Mouse (Mus musculus) midbrain, embryonic 14.5 days (tissue): ENCODE measurements at regions not wholly inside any gene's neighbourhood (a gene's known extent, or its start where the extent isn't known, plus 50 kb on each side); places are given as distances from the start of the nearest gene placed in this dataset.
"Not testable (repeated sequence)": the region's sequence is repeated elsewhere in the genome, so short reads cannot be mapped to it uniquely, and the experiment has no call there.

Experiments used
- ATAC-seq: fragments of 200-750 bp; cut with Nextera tagmentation; 2 replicates; pipeline ENCODE4 v1.8.0; 2017; ENCODE audit warnings: moderate number of reproducible peaks, moderate library complexity; ENCODE audit not compliant: low FRiP score, low TSS enrichment
- DNase-seq: peaks from one replicate; pipeline ENCODE4 v3.0.0-alpha.2; 2015
- H3K27ac ChIP-seq: fragments of 300-500 bp; sonication (generic); replicated peaks from 2 replicates; pipeline ENCODE4 v1.5.1; 2014; ENCODE audit warnings: mild to moderate bottlenecking, low read depth, low read length, moderate library complexity
- H3K27me3 ChIP-seq: fragments of 300-500 bp; sonication (generic); 2 replicates; pipeline ENCODE4 v1.6.1; 2014; ENCODE audit warnings: low read length, control low read depth, mixed read lengths; ENCODE audit not compliant: control insufficient read depth, insufficient read depth
- H3K36me3 ChIP-seq: fragments of 300-500 bp; sonication (generic); 2 replicates; pipeline ENCODE4 v1.6.1; 2014; ENCODE audit warnings: low read length, control low read depth; ENCODE audit not compliant: control insufficient read depth, insufficient read depth
- H3K4me1 ChIP-seq: fragments of 300-500 bp; sonication (generic); 2 replicates; pipeline ENCODE4 v1.6.1; 2014; ENCODE audit warnings: mild to moderate bottlenecking, antibody characterized with exemption, low read length, control low read depth; ENCODE audit not compliant: control insufficient read depth, insufficient read depth
- H3K4me2 ChIP-seq: fragments of 300-500 bp; sonication (generic); 2 replicates; pipeline ENCODE4 v1.6.1; 2014; ENCODE audit warnings: mild to moderate bottlenecking, low read length, moderate library complexity
- H3K4me3 ChIP-seq: fragments of 300-500 bp; sonication (generic); replicated peaks from 2 replicates; pipeline ENCODE4 v1.5.1; 2014; ENCODE audit warnings: low read depth, low read length
- H3K9ac ChIP-seq: fragments of 300-500 bp; sonication (generic); replicated peaks from 2 replicates; pipeline ENCODE4 v1.6.1; 2014; ENCODE audit warnings: mild to moderate bottlenecking, low read length, moderate library complexity
- H3K9me3 ChIP-seq: fragments of 300-500 bp; sonication (generic); 2 replicates; pipeline ENCODE4 v1.6.1; 2016; ENCODE audit warnings: low read length, control low read depth, mixed read lengths; ENCODE audit not compliant: control insufficient read depth
- WGBS: fragments of 180-500 bp; shearing (Covaris S2); extraction: QIAGEN DNeasy Blood & Tissue Kit; methylation state at CpG from one replicate; pipeline ENCODE4 v1.1.7; 2014; 5-methylcytosine and 5-hydroxymethylcytosine counted together

DNA sequence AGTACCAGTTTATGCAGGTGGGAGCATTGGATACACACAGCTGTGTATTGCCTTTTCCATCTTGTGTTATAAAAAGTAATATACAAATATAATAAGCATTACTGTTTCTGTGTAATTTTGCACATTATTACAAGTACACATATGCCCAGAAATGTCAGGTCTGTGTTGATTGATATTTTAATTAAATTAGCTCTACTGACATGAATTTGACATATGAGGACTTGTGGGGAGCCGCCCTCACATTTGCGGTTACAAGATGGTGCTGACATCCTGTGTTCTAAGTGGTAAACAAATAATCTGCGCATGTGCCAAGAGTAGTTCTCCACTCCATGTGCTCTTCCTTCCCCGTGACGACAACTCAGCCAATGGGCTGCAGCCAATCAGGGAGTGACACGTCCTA lies 362.1 kb downstream of the Rprm start:
- Histone ChIP-seq H3K27me3 (no peaks in the 10 kb centered on the region), H3K9ac (no peak overlapping the region), H3K4me2 (no peak overlapping the region), H3K4me1 (no peaks in the 10 kb centered on the region), H3K4me3 (no peak overlapping the region), H3K36me3 (no peaks in the 10 kb centered on the region), H3K9me3 (no peaks in the 10 kb centered on the region), H3K27ac (no peak overlapping the region)
- 92% methylated on average over 6 of the region's 6 CpGs for WGBS
- ATAC-seq (no peak), DNase-seq (no peak)

DNA sequence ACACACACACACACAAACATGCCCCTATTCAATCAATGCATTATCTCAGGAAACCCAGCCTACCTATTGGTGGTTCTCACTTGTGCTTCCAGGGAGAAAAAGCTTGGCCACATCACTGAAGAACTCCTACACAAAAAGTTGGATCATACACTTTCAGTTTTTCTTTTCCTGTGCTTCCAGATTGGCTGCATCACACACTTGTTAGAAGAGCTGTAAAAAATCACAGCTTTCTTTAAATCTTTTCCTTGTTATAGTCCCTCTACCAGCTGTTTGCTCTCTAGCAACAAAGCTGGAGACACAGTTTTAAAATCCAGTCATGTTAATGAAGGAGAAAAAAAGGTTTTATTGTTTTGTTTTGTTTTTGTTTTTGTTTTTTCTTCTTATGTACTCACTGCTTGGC lies 356.7 kb downstream of the Rprm start:
- Histone ChIP-seq H3K9ac (no peak overlapping the region), H3K4me2 (no peak overlapping the region), H3K36me3 (no peaks in the 10 kb centered on the region), H3K27ac (no peak overlapping the region), H3K27me3 (no peaks in the 10 kb centered on the region), H3K4me3 (no peak overlapping the region), H3K4me1 (no peaks in the 10 kb centered on the region), H3K9me3 (no peaks in the 10 kb centered on the region)
- ATAC-seq (no peak), DNase-seq (no peak)

DNA sequence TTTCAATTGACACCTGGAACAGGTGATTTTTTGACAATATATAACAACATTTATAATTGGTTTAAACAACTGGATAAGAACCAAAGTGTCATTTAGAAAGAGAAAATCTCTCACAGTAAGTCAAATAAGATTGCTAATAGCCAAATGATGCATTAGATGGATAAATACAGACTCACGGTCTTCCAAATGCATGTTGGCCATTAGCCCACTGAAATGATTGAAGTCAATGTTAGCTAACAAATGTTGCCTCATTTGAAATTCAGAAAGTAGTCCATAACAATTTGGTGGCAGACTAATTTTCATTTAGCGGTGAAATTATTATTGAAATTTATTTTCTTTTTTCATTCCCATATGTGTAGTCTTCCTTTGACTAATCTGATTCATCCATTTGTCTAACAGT lies 354.9 kb downstream of the Rprm start:
- Histone ChIP-seq H3K36me3 (no peaks in the 10 kb centered on the region), H3K27me3 (no peaks in the 10 kb centered on the region), H3K4me1 (no peaks in the 10 kb centered on the region), H3K9ac (no peak overlapping the region), H3K27ac (no peak overlapping the region), H3K4me3 (no peak overlapping the region), H3K4me2 (no peak overlapping the region), H3K9me3 (no peaks in the 10 kb centered on the region)
- 94% methylated on average over 2 of the region's 2 CpGs for WGBS
- DNase-seq (no peak), ATAC-seq (no peak)

DNA sequence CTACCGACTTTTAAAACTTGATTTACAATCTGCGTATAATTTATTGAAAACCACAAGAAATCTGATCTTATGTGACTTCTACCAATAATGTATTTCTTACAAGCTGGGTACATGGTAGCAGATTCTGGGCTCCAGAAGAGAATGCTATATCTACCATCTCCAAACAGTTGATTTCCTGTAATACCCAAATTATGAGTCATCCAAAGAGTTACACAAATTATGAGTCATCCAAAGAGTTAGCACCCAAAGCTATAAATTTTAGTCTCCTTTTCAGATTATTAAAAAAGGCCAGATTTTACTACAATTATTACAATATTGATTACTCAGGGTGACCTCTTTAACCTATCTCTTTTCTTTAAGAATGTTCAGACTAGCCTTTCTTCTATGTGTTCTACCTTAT lies 321.9 kb downstream of the Rprm start:
- Histone ChIP-seq H3K27ac (no peak overlapping the region), H3K27me3 (no peaks in the 10 kb centered on the region), H3K4me1 (no peaks in the 10 kb centered on the region), H3K9me3 (no peaks in the 10 kb centered on the region), H3K4me3 (no peak overlapping the region), H3K9ac (no peak overlapping the region), H3K36me3 (no peaks in the 10 kb centered on the region), H3K4me2 (no peak overlapping the region)
- ATAC-seq: no peak
- 96% methylated on average over 2 of the region's 2 CpGs for WGBS
- DNase-seq: no peak

DNA sequence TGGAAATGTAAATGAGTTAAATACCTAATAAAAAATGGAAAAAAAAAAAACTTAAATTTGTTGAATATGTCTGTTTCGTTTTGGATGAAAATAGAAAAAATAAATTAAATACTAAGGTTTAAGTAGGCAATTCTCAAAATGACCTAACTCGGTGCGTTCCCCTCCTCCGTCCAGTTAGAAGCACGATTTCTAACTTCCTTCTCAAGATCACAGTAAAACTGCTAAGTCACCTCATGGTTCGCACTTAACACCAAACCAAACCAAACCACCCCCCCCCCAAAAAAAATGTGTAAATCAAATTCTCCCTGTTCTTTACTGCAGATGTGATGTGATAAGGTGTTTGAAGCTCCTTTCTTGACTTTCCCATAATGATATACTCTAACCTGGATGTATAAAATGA lies 303.3 kb downstream of the Rprm start:
- ATAC-seq, DNase-seq: not testable (repeated sequence)
- WGBS: 93% methylated on average over 2 of the region's 6 CpGs

DNA sequence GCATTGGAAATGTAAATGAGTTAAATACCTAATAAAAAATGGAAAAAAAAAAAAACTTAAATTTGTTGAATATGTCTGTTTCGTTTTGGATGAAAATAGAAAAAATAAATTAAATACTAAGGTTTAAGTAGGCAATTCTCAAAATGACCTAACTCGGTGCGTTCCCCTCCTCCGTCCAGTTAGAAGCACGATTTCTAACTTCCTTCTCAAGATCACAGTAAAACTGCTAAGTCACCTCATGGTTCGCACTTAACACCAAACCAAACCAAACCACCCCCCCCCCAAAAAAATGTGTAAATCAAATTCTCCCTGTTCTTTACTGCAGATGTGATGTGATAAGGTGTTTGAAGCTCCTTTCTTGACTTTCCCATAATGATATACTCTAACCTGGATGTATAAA lies 296.8 kb downstream of the Rprm start:
- not testable (repeated sequence) for DNase-seq, H3K36me3 ChIP-seq, H3K27me3 ChIP-seq, H3K9me3 ChIP-seq, ATAC-seq, H3K9ac ChIP-seq, H3K4me1 ChIP-seq, H3K4me3 ChIP-seq, H3K27ac ChIP-seq, H3K4me2 ChIP-seq
- WGBS: 93% methylated on average over 2 of the region's 6 CpGs

More for the DNA sequence above, 303.3 kb downstream of the Rprm start:
- not testable (repeated sequence) for H3K36me3 ChIP-seq, H3K4me2 ChIP-seq, H3K9me3 ChIP-seq, H3K27me3 ChIP-seq, H3K4me3 ChIP-seq, H3K4me1 ChIP-seq, H3K9ac ChIP-seq, H3K27ac ChIP-seq

DNA sequence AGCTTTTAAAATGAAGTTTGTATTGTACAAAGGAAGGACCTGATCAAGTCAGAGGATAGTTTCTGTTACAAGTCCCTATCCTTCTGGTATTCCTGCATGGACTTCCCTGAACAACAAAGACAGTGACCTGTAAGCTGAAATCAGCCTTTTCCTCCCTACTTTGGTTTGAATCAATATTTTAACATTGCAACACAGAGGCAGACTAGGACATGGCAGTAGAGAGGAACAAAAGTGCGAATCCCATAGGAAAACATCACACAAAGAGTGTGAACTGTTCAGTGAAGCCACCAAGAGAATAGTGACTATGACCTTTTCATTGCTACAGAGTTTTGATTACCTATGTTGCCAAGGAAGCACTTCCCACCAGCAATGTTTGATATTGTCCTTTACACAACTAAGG lies 288.7 kb downstream of the Rprm start:
- Histone ChIP-seq H3K9ac (no peak overlapping the region), H3K4me1 (no peaks in the 10 kb centered on the region), H3K36me3 (no peaks in the 10 kb centered on the region), H3K27ac (no peak overlapping the region), H3K9me3 (no peaks in the 10 kb centered on the region), H3K4me2 (no peak overlapping the region), H3K4me3 (no peak overlapping the region), H3K27me3 (no peaks in the 10 kb centered on the region)
- 86% methylated on average over 1 of the region's 1 CpGs for WGBS
- ATAC-seq (no peak), DNase-seq (no peak)

DNA sequence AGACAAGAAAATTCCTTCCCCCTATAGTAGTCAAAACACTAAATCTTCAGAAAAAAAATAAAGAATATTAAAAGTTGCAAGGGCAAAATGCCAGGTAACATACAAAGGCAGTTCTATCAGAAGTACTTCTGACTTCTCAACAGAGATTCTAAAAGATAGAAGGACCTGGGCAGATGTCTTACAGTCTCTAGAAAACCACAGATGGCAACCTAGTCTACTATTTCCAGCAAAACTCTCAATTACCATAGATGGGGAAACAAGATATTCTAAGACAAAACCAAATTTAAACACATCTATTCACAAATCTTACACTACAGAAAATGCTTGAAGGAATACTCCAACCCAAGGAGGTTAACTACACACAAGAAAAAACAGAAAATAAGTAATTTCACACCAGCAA lies 281.7 kb downstream of the Rprm start:
- H3K4me3 ChIP-seq: no peak overlapping the region
- no peak for DNase-seq
- no peaks in the 10 kb centered on the region for H3K27me3 ChIP-seq
- ATAC-seq: no peak
- no peaks in the 10 kb centered on the region for H3K4me1 ChIP-seq
- H3K9me3 ChIP-seq: no peaks in the 10 kb centered on the region
- no peak overlapping the region for H3K27ac ChIP-seq
- no peaks in the 10 kb centered on the region for H3K36me3 ChIP-seq
- H3K9ac ChIP-seq: no peak overlapping the region
- no peak overlapping the region for H3K4me2 ChIP-seq

DNA sequence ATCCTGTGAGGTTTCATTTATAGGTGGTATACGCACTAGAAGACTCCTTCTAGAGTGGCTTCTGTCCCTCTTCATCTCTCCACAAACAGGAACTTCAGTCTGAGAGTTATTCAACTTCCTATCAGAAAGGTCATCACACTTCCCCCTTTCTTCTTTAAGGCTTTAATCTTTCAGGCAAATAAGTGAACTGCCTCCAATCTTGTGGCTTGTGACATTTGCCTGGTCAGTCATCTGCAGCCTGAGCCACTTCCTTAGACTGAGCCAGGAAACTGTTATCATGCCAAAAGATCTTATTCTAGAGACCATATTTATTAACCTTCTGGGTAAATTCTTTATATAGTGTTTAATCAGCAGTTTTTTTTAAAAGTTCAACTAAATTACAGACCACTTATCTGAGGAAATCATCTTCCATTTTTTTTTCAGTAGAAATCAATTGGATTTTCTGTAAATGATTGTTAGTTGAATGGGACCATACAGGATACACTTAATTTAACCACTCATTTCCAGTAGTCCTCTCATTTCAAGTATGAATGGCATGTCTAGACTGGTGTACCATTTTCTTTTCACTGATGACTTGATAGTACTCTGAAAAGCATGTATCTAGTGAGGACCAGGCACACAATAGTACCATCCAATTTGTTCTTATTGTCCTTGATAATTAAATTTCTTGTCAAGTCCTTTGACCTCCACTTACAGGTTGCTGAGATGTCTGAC lies 234.4 kb downstream of the Rprm start:
- no peak overlapping the region for H3K9ac ChIP-seq
- no peaks in the 10 kb centered on the region for H3K9me3 ChIP-seq
- no peak for DNase-seq
- ATAC-seq: no peak
- H3K36me3 ChIP-seq: no peaks in the 10 kb centered on the region
- H3K4me1 ChIP-seq: no peaks in the 10 kb centered on the region
- H3K4me2 ChIP-seq: no peak overlapping the region
- 98% methylated on average over 1 of the region's 1 CpGs for WGBS
- no peaks in the 10 kb centered on the region for H3K27me3 ChIP-seq
- no peak overlapping the region for H3K4me3 ChIP-seq
- H3K27ac ChIP-seq: no peak overlapping the region
